Mouse (Mus musculus) naive thymus-derived CD4-positive, alpha-beta T cell, adult 5 months (primary cell): ENCODE results near the gene Bmp8b. TPM values are rescaled to one million over a fixed set of nuclear protein-coding genes. Genes with fewer than 3 reads are reported as not detected.

Source experiments
- polyA plus RNA-seq: library from polyadenylated mRNA; unstranded; fragments of 100-300 nt; shearing (Covaris generic); gene quantifications from one replicate; pipeline ENCODE4 v1.2.1, GENCODE M21; 2017

The Bmp8b gene
- not detected for polyA plus RNA-seq

GRCm38 (mm10) chr4:123104651-123105450 is at the start of gene Bmp8b:
Bmp8b (plus strand) TSS chr4:123105165.

GRCm38 (mm10) chr4:123116011-123116410 is 11.0 kb downstream of the Bmp8b start, which contains the start of gene Oxct2b:
Oxct2b (plus strand) TSS chr4:123116266.

GRCm38 (mm10) chr4:123139513-123140154 is 34.7 kb downstream of the Bmp8b start, which contains the start of gene Ppie:
Ppie (minus strand) TSS chr4:123139951.

Other genes with a start within 250 kb of the Bmp8b start
- 82.1 TPM for gene Cap1, start 219.1 kb upstream of the Bmp8b start, polyA plus RNA-seq
- gene Mfsd2a, start 144.0 kb upstream of the Bmp8b start, polyA plus RNA-seq = 0.53 TPM
- gene Mycl, start 109.5 kb upstream of the Bmp8b start, polyA plus RNA-seq = not detected
- 24.0 TPM for gene Trit1, start 88.6 kb upstream of the Bmp8b start, polyA plus RNA-seq
- not detected for gene Oxct2b, start 11.1 kb downstream of the Bmp8b start, polyA plus RNA-seq
- 90.2 TPM for gene Ppie, start 34.8 kb downstream of the Bmp8b start, polyA plus RNA-seq
- not detected for gene Hpcal4, start 78.1 kb downstream of the Bmp8b start, polyA plus RNA-seq
- gene Nt5c1a, start 96.3 kb downstream of the Bmp8b start, polyA plus RNA-seq = not detected
- not detected for gene Heyl, start 128.4 kb downstream of the Bmp8b start, polyA plus RNA-seq
- 5.5 TPM for gene Pabpc4, start 157.2 kb downstream of the Bmp8b start, polyA plus RNA-seq
- not detected for gene Oxct2a, start 218.5 kb downstream of the Bmp8b start, polyA plus RNA-seq
- gene Bmp8a, start 238.1 kb downstream of the Bmp8b start, polyA plus RNA-seq = not detected